Mouse (Mus musculus) gastrocnemius, adult 8-10 months (tissue): ENCODE measurements around the gene Ankrd55. TPM values are rescaled to one million over a fixed set of nuclear protein-coding genes. Genes with fewer than 3 reads are reported as not detected.

Source experiments
- DNase-seq, 2 experiments: peaks; one replicate each; pipeline ENCODE4 v3.0.0; 2022; ENCODE audit warnings: low spot score in 2 of 2
- total RNA-seq, 4 experiments: library from RNA; stranded (reverse); gene quantifications; 2 replicates each; pipeline ENCODE4 v1.2.4; 2022

The Ankrd55 gene
- total RNA-seq, 4 experiments from 2014 or later, result 0.11 TPM; not detected in 3

DNA sequence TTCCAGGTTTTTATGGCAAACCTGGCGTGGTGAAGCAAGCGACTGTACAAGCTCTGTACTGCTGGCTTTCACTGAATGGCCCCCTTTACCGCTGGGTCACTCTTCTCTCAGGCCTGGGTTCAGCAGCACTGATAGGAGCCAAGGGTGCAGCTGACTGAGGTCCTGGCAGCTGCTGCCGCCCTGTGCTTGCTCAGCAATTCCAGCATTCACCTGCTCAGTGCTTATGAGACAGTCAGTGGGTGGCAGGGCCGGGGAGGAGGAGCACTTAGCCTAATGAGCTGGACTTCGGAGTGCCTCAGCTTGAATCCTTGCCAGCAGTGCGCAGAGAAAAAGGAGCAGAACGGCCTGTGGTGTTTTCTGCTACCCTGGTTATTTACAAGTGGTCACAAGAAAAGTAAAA is 87.5 kb downstream of the Ankrd55 start:
- DNase-seq, result peak in 1 of 2 experiments; percentile 48

DNA sequence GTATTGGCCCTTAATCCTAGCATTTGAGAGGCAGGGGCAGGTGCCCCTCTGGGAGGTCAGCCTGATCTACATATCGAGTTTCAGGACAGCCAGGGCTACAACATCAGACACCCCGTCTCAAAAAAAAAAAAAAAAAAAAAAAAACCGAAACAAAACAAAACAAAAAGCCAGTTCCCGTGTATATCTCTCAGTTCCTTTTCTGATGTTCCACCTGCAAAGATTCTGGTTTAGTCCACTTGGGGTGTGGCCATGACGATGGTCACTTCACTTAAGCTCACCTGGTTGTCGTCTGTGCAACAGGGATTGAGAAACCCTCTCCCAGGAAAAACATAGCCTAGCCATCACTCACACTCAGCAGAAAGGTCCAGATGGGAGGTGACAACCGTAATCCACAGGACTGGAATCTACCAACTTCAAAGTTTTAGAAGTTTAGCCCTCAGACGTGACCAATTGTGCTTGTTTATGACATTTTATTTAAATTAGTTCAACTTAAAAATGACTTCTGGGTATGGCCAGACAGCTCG is 90.6 kb downstream of the Ankrd55 start:
- no peak for DNase-seq

GRCm38 (mm10) chr13:112381476-112381875 is 93.2 kb downstream of the Ankrd55 start:
- no peak for DNase-seq

DNA sequence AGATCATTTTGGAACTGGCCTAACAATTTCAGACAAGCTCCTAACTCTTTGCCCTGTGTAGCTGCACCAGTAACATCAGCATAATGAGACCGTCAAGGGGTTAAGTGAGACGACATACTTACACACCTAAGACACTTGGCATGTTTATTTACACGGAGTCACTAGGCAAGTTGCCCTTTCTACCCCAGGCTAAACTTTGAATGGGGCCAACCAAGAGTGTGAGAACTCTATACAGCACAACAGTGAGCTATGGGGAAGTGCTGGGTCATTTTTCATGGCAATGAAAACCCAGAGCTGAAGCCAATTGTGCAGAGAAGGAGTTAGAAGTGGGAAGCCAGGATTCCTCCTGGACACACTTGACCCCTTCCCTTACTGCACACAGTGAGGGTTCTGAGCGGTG is 94.2 kb downstream of the Ankrd55 start:
- DNase-seq, result no peak

GRCm38 (mm10) chr13:112382956-112383355 is 94.7 kb downstream of the Ankrd55 start:
- DNase-seq, result peak in 1 of 2 experiments; percentile 28

DNA sequence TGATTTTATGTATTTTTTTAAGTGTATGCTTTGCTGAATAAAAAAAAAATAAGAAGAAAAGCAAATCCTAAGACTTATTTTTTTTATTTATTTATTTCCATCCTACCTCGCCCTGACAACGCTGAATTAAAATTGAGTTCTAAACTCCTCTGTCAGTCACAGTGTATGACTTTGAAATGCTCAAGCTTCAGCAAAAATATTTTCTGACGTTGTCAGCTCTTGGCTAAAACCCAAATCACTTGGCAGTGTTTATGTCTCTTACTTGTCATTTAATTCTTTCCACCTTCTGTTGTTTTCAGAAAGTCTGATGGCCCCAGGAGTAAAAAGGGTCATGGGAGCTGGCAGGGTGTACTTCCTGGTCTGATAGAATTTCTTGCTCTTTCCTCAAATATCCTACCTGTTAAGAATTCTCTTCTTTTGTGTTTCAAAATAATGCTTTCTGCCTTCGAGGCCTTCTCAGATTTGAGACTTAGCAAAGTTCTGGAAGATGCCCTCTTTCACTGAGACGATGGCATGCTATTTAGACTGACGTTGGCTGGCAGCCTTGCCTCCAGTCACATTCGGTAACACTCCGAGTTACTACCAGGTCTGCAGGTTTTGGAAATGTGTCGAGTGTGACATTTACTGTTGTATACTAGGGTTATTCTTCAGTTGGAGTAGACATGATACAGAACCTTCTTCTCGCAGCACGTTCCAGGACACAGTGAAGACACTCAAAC is 95.8 kb downstream of the Ankrd55 start:
- DNase-seq, result no peak

GRCm38 (mm10) chr13:112385040-112385439 is 96.8 kb downstream of the Ankrd55 start:
- DNase-seq, result no peak

DNA sequence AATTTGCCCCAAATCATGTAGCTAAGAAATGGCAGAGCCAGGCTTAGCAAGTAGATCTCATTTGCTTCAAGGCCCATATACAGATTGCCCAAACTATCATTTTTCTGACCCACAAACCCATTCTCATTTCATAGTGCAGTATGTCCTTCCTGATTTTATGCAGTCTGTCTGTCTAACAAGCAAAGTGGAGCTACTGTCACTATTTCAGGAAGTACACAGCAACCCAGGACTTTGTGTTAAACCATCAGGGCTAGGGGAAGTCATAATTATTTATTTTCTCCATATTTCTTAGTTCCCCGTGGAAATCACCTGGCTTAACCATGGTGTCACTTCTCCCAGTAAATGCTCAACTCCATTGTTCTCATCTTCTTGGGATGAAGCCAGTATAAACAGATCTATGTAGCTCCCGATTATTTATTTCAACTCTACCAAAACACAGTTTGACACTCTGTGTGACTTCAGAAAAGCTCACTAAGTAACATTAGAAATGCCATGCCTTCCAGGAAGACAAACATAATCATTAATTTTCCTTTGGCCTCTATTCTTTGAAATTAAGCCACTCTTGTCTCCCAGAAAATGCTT is 98.3 kb downstream of the Ankrd55 start:
- DNase-seq, result no peak

DNA sequence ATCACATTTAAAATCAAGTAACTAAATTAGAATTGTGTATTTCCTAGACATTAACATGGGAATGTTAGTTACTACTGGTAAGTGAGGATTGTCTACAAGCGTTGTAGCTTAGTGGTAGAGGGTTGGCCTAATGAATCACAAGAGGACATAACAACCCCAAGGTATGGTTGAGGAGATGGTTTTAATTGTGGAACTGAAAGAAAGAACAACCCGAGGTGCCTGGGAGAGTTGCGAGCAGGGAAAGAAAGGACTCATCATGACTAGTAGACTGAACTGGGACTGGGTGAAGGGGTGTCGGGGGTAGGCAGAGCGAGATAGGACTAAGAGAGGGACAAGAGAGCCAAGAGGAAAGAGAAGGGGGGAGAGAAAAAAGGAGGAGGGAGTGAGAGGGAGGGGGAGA is 99.0 kb downstream of the Ankrd55 start:
- no peak for DNase-seq

GRCm38 (mm10) chr13:112388176-112388575 is 99.9 kb downstream of the Ankrd55 start:
- DNase-seq, result no peak

DNA sequence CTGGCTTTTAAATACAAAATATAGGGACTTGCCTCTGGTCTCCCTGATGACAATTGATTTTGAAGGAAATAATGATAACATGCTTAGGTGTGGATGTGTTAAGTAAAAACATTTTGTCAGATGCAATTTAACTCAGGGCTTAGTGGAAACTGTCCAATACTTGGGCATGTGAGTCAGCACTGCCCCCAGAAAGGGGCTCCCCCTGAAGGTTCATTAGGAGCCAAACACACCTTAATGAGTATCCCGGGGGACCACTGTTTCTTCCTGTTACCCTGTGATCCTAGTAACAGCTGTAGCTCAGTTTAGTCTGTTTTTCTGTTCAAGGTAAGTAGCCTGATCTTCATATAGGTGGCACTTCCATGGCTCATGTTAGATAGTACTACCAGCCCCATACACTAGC is 102.0 kb downstream of the Ankrd55 start:
- DNase-seq, result no peak

DNA sequence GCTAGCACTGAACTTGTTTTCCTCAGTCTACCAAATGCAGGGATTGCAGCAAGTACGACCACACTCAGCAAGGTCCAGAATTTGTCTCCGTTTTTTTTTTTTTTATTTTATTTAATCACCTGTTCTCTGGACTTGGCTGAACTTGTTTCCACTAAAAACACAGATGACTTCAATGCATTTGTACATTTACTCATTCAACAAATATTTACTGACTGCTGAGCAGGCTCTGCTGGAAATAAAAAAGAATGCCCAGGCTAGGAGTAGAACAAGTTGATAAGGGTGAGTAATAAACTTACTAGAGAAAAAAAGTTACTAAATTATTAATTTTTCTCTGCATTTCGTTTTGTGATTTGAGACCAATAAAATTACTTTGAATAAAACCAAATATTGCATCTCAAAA is 103.1 kb downstream of the Ankrd55 start:
- DNase-seq, result no peak

GRCm38 (mm10) chr13:112393356-112393755 is 105.1 kb downstream of the Ankrd55 start:
- DNase-seq, result no peak

- no peak for DNase-seq
Observed at GRCm38 (mm10) chr13:112394271-112394670, 106.0 kb downstream of the Ankrd55 start.

DNA sequence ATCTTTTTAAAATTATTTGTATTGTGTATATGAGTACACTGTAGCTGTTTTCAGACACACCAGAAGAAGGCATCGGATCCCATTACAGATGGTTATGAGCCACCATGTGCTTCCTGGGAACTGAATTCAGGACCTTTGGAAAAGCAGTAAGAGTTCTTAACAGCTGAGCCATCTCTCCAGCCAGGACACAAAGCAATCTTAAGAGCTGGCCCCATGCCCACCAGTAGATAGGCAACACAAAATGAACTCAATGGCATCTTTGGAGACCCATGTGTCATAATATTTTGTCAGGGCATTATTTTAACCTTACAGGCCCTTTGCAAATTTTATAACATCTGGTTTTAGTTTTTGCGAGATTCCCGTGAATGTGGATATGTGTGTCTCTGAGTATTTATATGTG is 116.5 kb downstream of the Ankrd55 start:
- DNase-seq, result no peak

DNA sequence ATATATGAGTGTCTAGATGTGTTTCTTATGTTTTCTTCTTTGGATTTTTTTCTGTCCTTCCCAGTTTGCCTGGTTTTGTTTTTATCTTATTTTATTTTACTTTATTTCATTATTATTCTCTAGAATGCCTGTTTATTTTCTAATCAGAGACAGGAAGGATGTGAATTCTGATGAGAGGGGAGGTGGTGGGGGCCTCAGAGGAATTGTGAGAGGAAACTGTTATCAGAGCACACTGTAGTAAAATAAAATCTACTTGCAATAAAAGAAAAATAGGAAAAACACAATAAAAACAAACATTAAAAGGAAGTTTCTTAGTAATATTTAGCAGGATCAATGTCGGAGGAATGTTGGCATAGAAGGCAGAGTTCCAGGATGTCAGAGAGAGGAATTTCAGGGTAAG is 116.9 kb downstream of the Ankrd55 start:
- no peak for DNase-seq

DNA sequence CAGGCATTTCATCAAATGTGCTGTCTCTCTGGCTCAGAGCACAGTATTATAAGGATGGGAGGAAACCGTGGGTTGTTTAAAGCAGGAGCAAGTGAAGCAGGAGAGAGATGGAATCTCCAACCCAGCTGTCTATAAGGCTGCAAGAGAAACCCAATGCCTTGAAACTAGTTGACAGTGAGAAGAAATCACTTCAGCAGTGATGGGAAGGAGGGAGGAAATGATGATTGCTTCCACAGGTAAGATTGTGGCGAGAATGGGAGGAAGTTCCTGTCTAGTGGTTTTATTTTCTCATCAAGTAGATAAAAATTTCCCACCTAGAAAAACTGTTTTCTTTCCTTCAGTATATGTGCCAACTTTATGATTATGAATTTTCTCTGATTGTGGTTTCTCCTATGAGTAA is 118.4 kb downstream of the Ankrd55 start:
- DNase-seq, result no peak

GRCm38 (mm10) chr13:112407181-112407700 is 119.0 kb downstream of the Ankrd55 start:
- DNase-seq, result no peak

DNA sequence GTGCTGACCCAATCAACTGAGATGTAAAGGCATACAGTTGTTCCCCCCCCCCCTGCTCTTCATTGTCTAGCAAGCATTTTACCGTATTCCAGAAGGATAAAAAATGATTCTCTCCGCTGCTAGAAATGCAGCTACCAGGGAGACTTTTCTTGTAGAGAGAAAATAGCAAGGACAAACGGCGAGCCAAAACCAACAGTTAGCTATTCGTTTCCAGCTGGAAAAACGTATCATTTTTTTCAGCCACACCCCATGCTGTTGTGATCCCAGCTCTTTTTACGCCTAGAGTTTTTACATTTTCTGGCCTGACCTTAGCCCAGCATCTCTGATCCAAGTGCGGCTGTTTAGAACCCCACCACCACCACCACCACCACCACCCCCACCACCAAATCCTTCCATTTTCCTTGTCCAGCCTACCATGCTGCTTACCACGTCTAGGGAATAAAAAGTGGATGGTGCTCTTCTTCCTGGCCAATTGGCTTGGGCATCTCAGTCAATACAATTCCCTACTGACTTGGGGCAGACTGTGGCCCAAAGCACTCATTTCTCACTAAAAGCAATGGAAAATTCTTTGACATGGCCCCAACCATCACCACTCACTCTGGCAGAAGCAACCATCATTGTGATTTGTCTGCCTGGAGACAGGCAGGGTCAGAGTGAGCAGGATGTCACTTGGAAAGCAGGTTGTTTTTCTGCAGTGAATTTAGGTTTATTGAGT is 119.7 kb downstream of the Ankrd55 start:
- no peak for DNase-seq

GRCm38 (mm10) chr13:112408701-112409100 is 120.5 kb downstream of the Ankrd55 start:
- DNase-seq, result no peak

DNA sequence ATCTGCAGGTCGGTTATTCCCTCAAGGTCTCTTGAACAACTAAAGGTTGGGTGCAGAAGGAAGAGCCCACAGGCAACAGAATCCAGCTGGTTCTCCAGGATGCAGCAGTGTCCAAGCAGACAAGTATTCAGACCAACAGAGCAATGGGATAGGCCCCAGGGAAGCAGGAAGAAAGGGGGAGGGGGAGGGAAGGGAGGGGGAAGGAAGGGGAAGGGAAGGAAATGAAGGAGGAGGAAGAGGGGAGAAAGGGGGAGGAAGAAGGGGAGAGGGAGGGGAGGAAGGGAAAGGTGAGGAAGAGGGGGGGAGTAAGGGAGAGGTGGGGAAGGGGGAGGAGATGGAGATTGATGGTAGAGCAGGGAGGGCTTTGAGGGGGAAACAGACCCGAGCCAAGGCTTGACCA is 121.1 kb downstream of the Ankrd55 start:
- DNase-seq, result no peak

GRCm38 (mm10) chr13:112409851-112410250 is 121.6 kb downstream of the Ankrd55 start:
- no peak for DNase-seq
